Mouse (Mus musculus) olfactory bulb, adult 2 months (tissue): ENCODE data around the gene Teddm3.

Experiments
- CTCF ChIP-seq: fragments of 200-500 bp; IDR thresholded peaks from 2 replicates; pipeline ENCODE4 v1.5.1; 2012; ENCODE audit warnings: low read depth, mild to moderate bottlenecking, low read length, moderate library complexity; ENCODE audit not compliant: insufficient read depth
- POLR2A ChIP-seq: fragments of 200-500 bp; IDR thresholded peaks from 2 replicates; pipeline ENCODE4 v1.6.1; 2012; ENCODE audit warnings: mild to moderate bottlenecking, low read depth, low read length, moderate library complexity; ENCODE audit not compliant: insufficient read depth

GRCm38 (mm10) chr16:21136312-21137083 is 17.3 kb downstream of the Teddm3 start:
- TF ChIP-seq CTCF = no peak
- TF ChIP-seq POLR2A = no peak
